Mouse (Mus musculus) olfactory bulb, adult 2 months (tissue): ENCODE measurements around the gene Nfkbiz.

Experiments used
- CTCF ChIP-seq: fragments of 200-500 bp; IDR thresholded peaks from 2 replicates; pipeline ENCODE4 v1.5.1; 2012; ENCODE audit warnings: low read depth, mild to moderate bottlenecking, low read length, moderate library complexity; ENCODE audit not compliant: insufficient read depth
- POLR2A ChIP-seq: fragments of 200-500 bp; IDR thresholded peaks from 2 replicates; pipeline ENCODE4 v1.6.1; 2012; ENCODE audit warnings: mild to moderate bottlenecking, low read depth, low read length, moderate library complexity; ENCODE audit not compliant: insufficient read depth

DNA sequence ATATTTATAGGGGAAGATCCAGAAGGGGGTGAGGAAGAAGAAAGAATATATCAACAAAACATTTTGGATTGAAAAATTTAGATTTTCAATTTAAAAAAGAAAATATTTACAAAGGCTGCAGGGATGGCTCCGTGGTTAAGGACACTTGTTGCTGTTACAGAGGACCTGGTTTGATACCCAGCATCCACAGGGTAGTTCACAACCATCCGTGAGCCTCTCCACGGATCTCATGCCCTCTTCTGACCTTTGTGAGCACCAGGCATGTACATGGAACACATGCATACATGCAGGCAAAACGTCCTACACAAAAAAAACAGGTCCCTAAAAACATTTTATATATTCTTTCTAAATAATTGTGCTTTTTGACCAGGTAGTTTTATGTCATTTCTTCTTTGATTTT is 25.1 kb upstream of the Nfkbiz start:
- TF ChIP-seq CTCF (no peak), POLR2A (no peak)
